Mouse (Mus musculus): ENCODE measurements around the gene Tacc3.

Gene Tacc3

GRCm38 (mm10) chr5:33722266-33723018 is 64.5 kb downstream of the Tacc3 start:
- DNase-seq (ENCODE audit: low spot score in 2 of 2), result no peak

- no peak for DNase-seq (ENCODE audit: low spot score in 2 of 2)
Measured at GRCm38 (mm10) chr5:33723019-33723640, 65.2 kb downstream of the Tacc3 start.

- DNase-seq (ENCODE audit: low spot score in 2 of 2), result no peak
Measured at GRCm38 (mm10) chr5:33723641-33724465, 65.9 kb downstream of the Tacc3 start.

- DNase-seq (ENCODE audit: low spot score in 2 of 2), result no peak
Measured at GRCm38 (mm10) chr5:33726081-33726647, 68.2 kb downstream of the Tacc3 start.

GRCm38 (mm10) chr5:33726891-33727290 is 69.0 kb downstream of the Tacc3 start:
- DNase-seq (ENCODE audit: low spot score in 2 of 2), result no peak
